Mouse (Mus musculus) liver, adult 2 months (tissue): ENCODE data around the gene Pdik1l. TPM values are rescaled to one million over a fixed set of nuclear protein-coding genes. Genes with fewer than 3 reads are reported as not detected.

Source experiments
- DNase-seq: peaks from one replicate; pipeline ENCODE4 v3.0.0-alpha.2; 2011; ENCODE audit warnings: low read depth, low spot score; ENCODE audit errors: extremely low read depth
- H3K27ac ChIP-seq: fragments of 200-500 bp; replicated peaks from 2 replicates; pipeline ENCODE4 v1.5.1; 2012; ENCODE audit warnings: low read depth, mild to moderate bottlenecking, control low read depth, inconsistent platforms, low read length; ENCODE audit not compliant: insufficient read depth
- H3K27me3 ChIP-seq: fragments of 200-500 bp; 2 replicates; pipeline ENCODE4 v1.6.1; 2012; ENCODE audit warnings: mild to moderate bottlenecking, moderate library complexity, low read length, inconsistent platforms; ENCODE audit not compliant: control insufficient read depth, insufficient read depth
- H3K36me3 ChIP-seq: fragments of 200-500 bp; 2 replicates; pipeline ENCODE4 v1.6.1; 2012; ENCODE audit warnings: low read length, inconsistent platforms; ENCODE audit not compliant: control insufficient read depth, insufficient read depth
- H3K4me1 ChIP-seq: fragments of 200-500 bp; 2 replicates; pipeline ENCODE4 v1.6.1; 2011; ENCODE audit warnings: low read length; ENCODE audit not compliant: control insufficient read depth, insufficient read depth
- H3K4me3 ChIP-seq: fragments of 200-500 bp; 2 replicates; pipeline ENCODE4 v1.5.1; 2011; ENCODE audit warnings: low read depth, mild to moderate bottlenecking, control low read depth, low read length, moderate library complexity; ENCODE audit not compliant: insufficient read depth
- H3K79me2 ChIP-seq: fragments of 200-500 bp; 2 replicates; pipeline ENCODE4 v1.6.1; 2012; ENCODE audit warnings: inconsistent platforms, mild to moderate bottlenecking, low read length, moderate library complexity; ENCODE audit not compliant: control insufficient read depth, insufficient read depth
- H3K9ac ChIP-seq: fragments of 200-500 bp; 2 replicates; pipeline ENCODE4 v1.6.1; 2012; ENCODE audit warnings: low read depth, mild to moderate bottlenecking, control low read depth, inconsistent platforms, low read length
- CTCF ChIP-seq: fragments of 200-500 bp; IDR thresholded peaks from 2 replicates; pipeline ENCODE4 v1.5.1; 2011; ENCODE audit warnings: low read depth, low read length, control low read depth
- POLR2A ChIP-seq: fragments of 200-500 bp; IDR thresholded peaks from 2 replicates; pipeline ENCODE4 v1.6.1; 2011; ENCODE audit warnings: low read length, control low read depth; ENCODE audit not compliant: insufficient read depth; ENCODE audit errors: extremely low read depth
- WGBS: fragments of 180-500 bp; shearing (Covaris S2); methylation state at CpG from one replicate; pipeline ENCODE4 v1.1.7; 2018; 5-methylcytosine and 5-hydroxymethylcytosine counted together
- polyA plus RNA-seq: library from polyadenylated mRNA; depleted of rRNA; stranded (reverse); fragments of >200 nt; gene quantifications from 2 replicates; pipeline ENCODE4 v1.2.3, GENCODE M21; 2012
- total RNA-seq: library from RNA; depleted of rRNA; stranded (reverse); fragments of >200 nt; gene quantifications from 2 replicates; pipeline ENCODE4 v1.2.3, GENCODE M21; 2014

Gene Pdik1l
- total and polyA plus RNA-seq, 2 experiments: 2.7 to 7.8 TPM

GRCm38 (mm10) chr4:134254835-134255234, 32.9 kb downstream of the Pdik1l start:
- TF ChIP-seq POLR2A (no peak), CTCF (no peak)
- peaks cover 26% of the 10 kb centered on the region for H3K27me3 ChIP-seq
- H3K4me1 ChIP-seq: no peaks in the 10 kb centered on the region
- H3K9ac ChIP-seq: no peak overlapping the region
- no peak for DNase-seq
- H3K36me3 ChIP-seq: no peaks in the 10 kb centered on the region
- 53% methylated on average over 3 of the region's 3 CpGs for WGBS
- H3K27ac ChIP-seq: no peak overlapping the region
- no peaks in the 10 kb centered on the region for H3K79me2 ChIP-seq
- H3K4me3 ChIP-seq: no peak overlapping the region

DNA sequence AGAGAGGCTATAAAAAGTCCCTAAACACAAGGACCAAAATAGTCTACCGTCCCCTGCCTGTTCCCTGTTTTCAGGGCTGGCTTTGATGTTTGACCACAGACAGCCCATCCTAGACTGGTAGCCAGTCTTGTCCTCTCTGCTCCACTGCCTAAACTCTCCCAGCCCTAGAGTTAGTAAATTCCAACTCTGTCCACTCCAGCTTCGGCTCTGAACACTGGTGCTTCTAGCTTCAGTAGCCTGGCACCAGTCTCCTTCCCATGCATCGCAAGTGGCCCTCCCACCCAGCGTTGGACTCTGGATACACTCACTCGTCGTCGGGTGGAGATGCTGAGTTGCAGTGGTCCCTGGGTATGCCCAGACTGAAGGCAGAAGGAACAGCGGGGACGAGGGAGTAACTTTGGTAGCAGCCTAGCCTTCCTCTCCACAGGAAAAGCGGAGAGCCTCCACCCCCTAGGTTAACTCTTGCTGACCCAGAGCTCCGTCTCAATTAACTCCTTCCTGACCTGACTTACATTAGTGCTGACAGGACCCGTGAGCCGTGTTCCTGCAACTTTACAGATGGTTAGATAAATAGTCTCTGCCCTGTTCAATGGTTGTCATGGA, 33.9 kb downstream of the Pdik1l start, which contains the start of gene Grrp1:
Gene Grrp1, minus strand, starts transcription at position 385 of the 603 bp plus-strand sequence.
- Histone ChIP-seq H3K27me3 (peaks cover 26% of the 10 kb centered on the region), H3K36me3 (no peaks in the 10 kb centered on the region), H3K79me2 (no peaks in the 10 kb centered on the region), H3K4me3 (no peak within 1 kb of the TSS), H3K9ac (no peak within 1 kb of the TSS), H3K4me1 (no peaks in the 10 kb centered on the region), H3K27ac (no peak within 1 kb of the TSS)
- WGBS: 6% methylated on average over 13 of the region's 13 CpGs
- no peak for TF ChIP-seq POLR2A
- DNase-seq: no peak

DNA sequence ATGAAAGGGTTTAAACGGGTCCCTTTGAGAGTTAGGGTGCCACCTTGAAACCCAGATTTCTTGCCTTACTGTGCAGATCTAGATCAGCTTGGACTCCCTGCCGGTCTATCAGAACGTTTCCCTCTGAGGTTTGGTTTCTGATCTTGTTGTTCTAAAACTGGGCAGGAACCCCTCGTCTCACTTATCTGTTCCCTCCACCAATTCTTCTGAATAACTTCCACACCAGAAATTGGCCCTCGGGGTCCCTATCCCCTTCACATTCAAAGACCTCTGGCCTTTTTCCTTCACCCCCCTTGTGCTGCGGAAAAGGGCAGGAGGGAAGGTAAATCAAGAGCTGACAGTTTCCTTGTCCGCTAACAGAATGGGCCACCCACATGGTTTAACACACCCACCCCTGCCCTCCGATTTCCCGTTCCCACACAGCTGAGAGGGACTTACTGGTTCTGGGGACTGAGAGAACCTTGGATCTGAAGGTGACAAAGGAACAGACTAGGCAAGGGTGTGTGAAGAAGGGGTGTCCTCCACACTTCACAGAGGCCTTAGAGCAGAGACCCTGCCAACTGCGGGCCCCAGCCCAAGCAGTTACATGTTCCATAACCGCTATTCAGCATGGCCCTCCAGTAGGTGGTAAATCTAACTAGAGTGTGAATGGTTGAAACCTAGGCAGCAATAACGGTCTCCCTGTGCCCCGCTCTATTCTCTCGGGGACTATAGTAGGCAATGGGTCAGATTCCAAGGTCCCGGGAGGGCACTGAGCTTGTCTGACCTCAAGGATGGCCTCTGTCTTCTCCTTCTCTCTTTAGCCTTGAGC, 34.6 kb downstream of the Pdik1l start:
- H3K79me2 ChIP-seq: no peaks in the 10 kb centered on the region
- 35% methylated on average over 15 of the region's 15 CpGs for whole genome bisulfite sequencing
- no peaks in the 10 kb centered on the region for H3K36me3 ChIP-seq
- no peaks in the 10 kb centered on the region for H3K4me1 ChIP-seq
- TF ChIP-seq CTCF (no peak), POLR2A (no peak)
- H3K9ac ChIP-seq: no peak overlapping the region
- H3K27me3 ChIP-seq: peaks cover 26% of the 10 kb centered on the region
- no peak for DNase-seq
- no peak overlapping the region for H3K27ac ChIP-seq
- H3K4me3 ChIP-seq: no peak overlapping the region

DNA sequence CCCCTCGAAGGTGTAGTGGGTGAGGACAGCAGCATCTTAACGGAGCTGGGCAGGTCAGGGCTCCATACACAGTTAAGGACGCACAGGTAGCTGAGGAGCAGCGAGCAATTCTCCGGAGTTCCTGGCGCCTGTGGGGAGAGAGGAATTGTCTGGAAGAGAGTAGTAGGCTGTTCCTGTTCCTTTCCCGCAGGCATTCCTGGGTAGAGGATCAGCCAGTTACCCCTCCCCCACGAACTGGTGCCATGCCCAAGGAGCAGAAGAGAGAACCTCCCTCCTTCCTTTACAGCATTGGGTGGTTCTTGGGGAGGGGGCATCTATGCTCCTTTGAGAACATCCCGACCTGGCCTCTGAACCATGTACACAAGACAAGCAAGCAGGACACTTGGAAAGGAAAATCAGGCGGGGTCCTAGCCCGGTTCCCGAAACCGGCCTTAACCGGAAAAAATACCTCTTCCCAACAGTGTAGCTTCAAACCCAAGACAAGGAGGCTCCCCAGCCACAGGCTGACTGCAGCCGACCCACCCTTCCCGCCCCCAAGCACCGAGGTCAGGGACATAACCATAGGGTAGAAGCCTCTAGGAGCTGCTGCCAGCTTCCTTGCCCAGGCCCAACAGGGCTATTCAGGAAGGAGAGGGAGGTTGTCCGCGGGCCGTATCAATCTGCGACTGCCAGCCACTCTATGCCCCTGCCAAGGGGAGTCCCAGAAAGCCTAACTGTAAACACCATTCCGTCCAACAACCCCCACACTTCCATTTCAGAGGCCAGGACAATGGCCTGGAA, 35.4 kb downstream of the Pdik1l start:
- 20% methylated on average over 22 of the region's 22 CpGs for WGBS
- Histone ChIP-seq H3K36me3 (no peaks in the 10 kb centered on the region), H3K27ac (no peak overlapping the region), H3K27me3 (peaks cover 26% of the 10 kb centered on the region), H3K4me3 (no peak overlapping the region), H3K79me2 (no peaks in the 10 kb centered on the region), H3K9ac (no peak overlapping the region), H3K4me1 (no peaks in the 10 kb centered on the region)
- no peak for DNase-seq
- TF ChIP-seq CTCF: no peak
- no peak for TF ChIP-seq POLR2A

- 2% methylated on average over 91 of the region's 91 CpGs for WGBS
- Histone ChIP-seq H3K27ac (no peak overlapping the region), H3K9ac (peak overlapping the region; percentile 11; the same call in 1 of the 2 replicates), H3K27me3 (peaks cover 26% of the 10 kb centered on the region), H3K79me2 (no peaks in the 10 kb centered on the region), H3K4me3 (peak overlapping the region; percentile 17; the same call in 1 of the 2 replicates), H3K36me3 (no peaks in the 10 kb centered on the region), H3K4me1 (no peaks in the 10 kb centered on the region)
- DNase-seq: no peak
- TF ChIP-seq CTCF (no peak), POLR2A (no peak)
Measured at GRCm38 (mm10) chr4:134251241-134252130, 36.2 kb downstream of the Pdik1l start.
